Mouse (Mus musculus): ENCODE data around the gene Dnajb1.
"Not testable (repeated sequence)": the region's sequence is repeated elsewhere in the genome, so short reads cannot be mapped to it uniquely, and the experiment has no call there.

GRCm38 (mm10) chr8:83571001-83571340 is 37.0 kb upstream of the Dnajb1 start:
- TF ChIP-seq CTCF, EP300 (IDR thresholded peaks at IDR 0.05; ENCODE audit: low read depth): not testable (repeated sequence)
